Mouse (Mus musculus): Measurements from ENCODE around the gene Ugt1a6b.

Ugt1a6b gene

DNA sequence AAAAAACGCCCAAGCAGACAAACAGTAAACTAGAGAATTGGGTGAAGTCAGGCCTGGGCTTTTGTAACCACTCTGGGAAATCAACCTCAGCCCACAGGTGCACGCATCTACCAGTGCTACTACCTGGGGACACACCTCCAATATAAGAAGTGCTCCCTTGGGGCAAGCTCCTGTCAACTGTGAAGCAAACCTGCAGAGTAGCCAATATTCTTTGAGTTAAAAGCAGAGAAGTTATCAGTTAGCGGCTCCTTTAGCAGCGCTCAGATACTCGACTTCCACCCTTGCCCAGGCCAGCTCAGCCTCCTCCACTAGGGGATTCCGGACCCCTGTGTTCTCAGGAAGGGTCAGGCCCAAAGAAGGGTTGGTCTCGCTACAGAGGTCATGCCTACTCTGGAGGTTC lies 158.7 kb downstream of the Ugt1a6b start:
- CTCF ChIA-PET: interaction anchor here (1.2 kb wide), 1 partner anchor 9 kb away, joined by 3 read pairs; no protein-coding TSS in a partner anchor

GRCm38 (mm10) chr1:88262255-88262654 lies 159.2 kb downstream of the Ugt1a6b start:
- CTCF ChIA-PET: interaction anchor here (1.2 kb wide), 1 partner anchor 9 kb away, joined by 3 read pairs; no protein-coding TSS in a partner anchor

DNA sequence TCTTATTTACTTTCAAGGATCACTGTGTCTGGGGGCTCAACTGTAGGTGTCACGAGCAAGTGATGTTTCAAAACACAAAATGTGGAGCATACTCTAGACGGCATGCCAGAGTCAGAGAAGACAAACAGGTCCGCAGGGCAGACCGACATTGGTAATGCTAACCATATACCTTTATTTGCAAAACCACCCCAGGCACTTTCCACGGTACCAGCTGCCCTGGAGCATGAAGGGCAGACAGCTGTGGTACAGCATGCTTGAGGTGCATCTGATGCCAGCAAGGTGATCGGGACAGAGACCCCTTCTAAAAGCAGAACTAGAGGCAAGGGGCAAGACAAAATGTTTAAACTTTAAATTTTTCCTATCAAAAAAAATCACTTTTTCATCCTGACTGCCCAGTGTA lies 159.9 kb downstream of the Ugt1a6b start:
- CTCF ChIA-PET: interaction anchor here (1.2 kb wide), 1 partner anchor 10 kb away, joined by 3 read pairs; no protein-coding TSS in a partner anchor

- CTCF ChIA-PET: no interaction called here
Observed at GRCm38 (mm10) chr1:88263778-88264177, 160.7 kb downstream of the Ugt1a6b start.

DNA sequence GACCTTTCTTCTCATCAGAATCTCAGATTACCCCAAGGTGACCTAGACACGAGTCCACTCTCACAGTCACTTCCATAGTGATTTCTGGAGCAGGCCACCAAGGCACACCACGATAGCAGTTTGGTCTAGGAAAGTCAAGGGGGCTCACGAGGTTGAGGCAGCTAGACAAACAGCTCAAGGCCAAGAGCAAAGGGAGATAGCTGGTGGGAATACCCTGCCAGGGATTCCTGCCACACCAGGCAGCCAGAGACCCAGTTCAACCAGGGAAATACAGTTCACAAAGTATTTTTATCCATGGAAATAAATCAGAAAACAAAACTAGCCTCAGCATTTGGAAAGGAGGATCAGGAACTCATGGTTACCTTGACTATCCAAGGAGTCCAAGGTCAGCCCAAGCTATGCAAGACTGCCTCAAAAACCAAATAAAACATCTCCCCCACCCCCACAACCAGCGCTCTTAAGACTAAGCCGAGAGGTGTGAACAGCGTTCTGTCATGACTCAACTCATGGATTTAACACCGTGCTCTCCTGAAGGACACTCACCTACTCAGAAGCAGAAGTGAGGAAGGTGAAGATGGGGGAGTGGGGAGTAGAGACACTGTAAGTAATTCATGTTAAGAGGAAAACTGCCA lies 161.3 kb downstream of the Ugt1a6b start:
- CTCF ChIA-PET: interaction anchor here (0.6 kb wide), 1 partner anchor 1007 kb away, joined by 4 read pairs; no protein-coding TSS in a partner anchor

DNA sequence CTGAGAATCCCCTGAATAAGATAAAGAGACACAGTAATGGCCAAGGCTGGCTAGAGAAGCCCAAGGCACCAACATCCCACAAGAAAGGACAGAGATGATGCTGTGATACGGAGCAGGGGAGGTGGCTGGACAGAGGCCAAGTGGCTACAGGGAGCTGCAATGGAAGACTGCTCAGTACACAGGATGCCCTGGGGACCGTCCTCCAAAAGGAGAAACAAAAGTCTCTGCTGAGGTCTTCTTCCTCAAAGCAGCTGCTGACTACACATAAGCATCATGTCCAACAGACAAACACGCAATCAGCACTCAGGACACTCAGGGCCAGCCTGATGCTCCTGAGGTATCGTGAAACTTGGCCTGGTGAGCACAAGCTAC lies 161.8 kb downstream of the Ugt1a6b start:
- CTCF ChIA-PET: interaction anchor here (0.6 to 2.1 kb wide), 2 partner anchors 10 to 1007 kb away, joined by 4 to 12 read pairs; no protein-coding TSS in a partner anchor

- CTCF ChIA-PET: interaction anchor here (2.1 kb wide), 1 partner anchor 9 kb away, joined by 12 read pairs; no protein-coding TSS in a partner anchor
Observed at GRCm38 (mm10) chr1:88266123-88266522, 163.1 kb downstream of the Ugt1a6b start.

- CTCF ChIA-PET: no interaction called here
Observed at GRCm38 (mm10) chr1:88267489-88267888, 164.4 kb downstream of the Ugt1a6b start.

GRCm38 (mm10) chr1:88268070-88268469 lies 165.0 kb downstream of the Ugt1a6b start:
- CTCF ChIA-PET: no interaction called here

Data from spleen, embryonic (tissue).